Mouse (Mus musculus) inflammation-experienced regulatory T-cells, adult 6 months (primary cell): Measurements from ENCODE around the gene Map9. TPM values are rescaled to one million over a fixed set of nuclear protein-coding genes. Genes with fewer than 3 reads are reported as not detected.
"Not testable (repeated sequence)": the region's sequence is repeated elsewhere in the genome, so short reads cannot be mapped to it uniquely, and the experiment has no call there.

Experiments
- ATAC-seq: one replicate; pipeline ENCODE4 v1.8.0; 2017
- polyA plus RNA-seq, 3 experiments: library from polyadenylated mRNA; unstranded; fragments of 100-300 nt; shearing (Covaris generic); gene quantifications; one replicate each; pipeline ENCODE4 v1.2.1; 2017

Gene Map9
- polyA plus RNA-seq, 3 experiments from 2014 or later = 0.66 to 2.3 (median 0.96) TPM

DNA sequence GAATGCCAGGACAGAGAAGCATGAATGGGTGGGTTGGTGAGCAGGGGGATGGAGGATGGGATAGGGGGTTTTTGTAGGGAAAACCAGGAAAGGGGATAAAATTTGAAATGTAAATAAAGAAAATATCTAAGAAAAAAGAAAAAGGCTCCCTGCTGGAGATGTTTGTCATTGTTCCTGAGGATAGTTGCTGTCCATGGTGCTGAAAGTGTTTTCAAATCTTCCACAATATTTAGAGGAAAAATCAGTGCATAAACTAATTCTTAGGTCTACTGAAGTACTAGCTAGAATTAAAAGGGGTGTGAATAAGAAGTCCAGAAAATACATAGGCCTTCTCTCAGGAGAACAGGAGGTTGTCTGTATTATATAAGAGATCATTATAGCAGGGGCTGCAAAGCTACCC is 54.6 kb downstream of the Map9 start:
- no peak for ATAC-seq

- ATAC-seq = no peak
These were observed 60.1 kb downstream of the Map9 start for GRCm38 (mm10) chr3:82417958-82418357.

DNA sequence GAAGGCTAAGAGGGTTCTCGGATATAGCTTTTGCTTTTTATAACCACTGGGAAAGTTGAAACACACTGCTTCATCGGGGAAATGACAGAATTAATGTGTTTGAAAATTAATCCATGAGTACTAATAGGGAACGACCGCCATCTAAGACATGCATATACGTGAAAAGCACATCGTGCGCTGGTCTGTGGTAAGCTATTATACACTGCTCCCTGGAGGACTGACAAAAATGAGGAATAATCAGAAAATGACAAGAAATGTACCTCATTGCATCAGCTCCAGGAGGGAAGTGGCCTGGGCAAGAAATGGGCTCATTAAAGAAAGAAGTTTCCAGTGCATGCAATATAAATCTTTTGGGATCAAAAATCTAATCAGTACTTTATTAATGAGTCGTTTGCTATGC is 77.5 kb downstream of the Map9 start:
- ATAC-seq = no peak

GRCm38 (mm10) chr3:82440976-82441375 is 83.1 kb downstream of the Map9 start:
- no peak for ATAC-seq

- not testable (repeated sequence) for ATAC-seq
These were observed 83.8 kb downstream of the Map9 start for GRCm38 (mm10) chr3:82441601-82442000.

Other genes with a start within 250 kb of the Map9 start
- 10 to 100 TPM in 2 of 3 experiments, 1 to 10 TPM in 1; 1.7 to 12.3 (median 10.1) TPM for gene Gucy1a1, start 212.3 kb upstream of the Map9 start, polyA plus RNA-seq
- not detected for gene Npy2r, start 190.0 kb downstream of the Map9 start, polyA plus RNA-seq